Mouse (Mus musculus): ENCODE measurements around the gene Atpaf1.

DNA sequence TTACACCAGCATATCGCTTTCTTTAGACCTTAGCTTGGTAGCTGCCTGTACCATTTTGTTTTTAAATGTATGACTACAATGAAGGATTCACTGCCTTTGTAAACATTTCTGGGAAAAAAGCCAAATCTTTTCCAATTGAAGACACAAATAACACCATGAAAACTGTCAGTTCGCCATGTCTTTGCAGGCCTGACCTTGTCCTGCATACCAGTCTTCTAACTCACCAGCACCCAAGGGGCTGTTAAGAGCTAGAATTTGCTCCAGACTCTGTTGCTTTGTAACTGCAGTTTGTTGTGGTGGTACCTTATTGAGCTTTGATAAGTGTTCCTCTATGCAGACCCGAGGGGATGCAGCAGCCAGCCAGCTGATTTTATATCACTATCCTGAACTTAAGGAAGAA lies 15.4 kb downstream of the Atpaf1 start:
- TF ChIP-seq CTCF (IDR thresholded peaks at IDR 0.05; ENCODE audit: low read depth) (no peak), EP300 (IDR thresholded peaks at IDR 0.05; ENCODE audit: low read depth) (no peak)

All from liver, postnatal 0 days (tissue).